Comparison of ENCODE assay signal across 8 mouse cellular contexts in the genomic region with DNA sequence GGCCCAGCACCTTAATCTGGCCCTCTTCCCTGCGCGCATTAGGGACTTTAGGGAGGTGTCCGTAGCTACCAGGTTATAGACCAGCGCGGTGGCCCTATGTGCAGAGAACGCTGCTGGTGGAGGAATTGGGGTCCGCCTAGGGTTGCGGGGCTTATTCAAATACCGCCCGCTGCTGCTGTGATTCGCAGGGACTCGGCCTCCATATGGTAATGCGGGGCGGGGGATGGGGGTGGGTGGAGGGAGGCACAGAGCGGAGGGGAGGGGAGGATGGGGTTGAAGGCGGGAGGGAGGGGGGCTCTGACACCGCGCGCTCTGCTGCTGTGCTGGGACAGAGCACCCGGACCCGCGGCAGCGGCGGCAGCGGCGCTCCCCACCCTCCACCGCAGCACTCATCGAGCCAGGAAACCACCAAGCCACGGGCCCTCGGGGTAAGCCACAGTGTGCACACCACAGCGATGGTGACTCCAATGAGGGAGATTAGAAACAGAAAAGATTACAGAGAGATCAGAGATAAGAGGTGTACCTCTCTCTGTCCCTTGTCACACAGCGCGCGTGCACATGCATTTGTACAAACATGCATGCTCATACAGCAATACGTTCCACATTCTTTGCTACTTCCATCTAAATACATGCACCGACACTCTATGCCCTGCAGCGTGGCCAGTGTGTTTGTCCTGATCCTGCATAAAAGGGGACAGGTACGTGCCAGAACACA.
DNase-seq lines count a peak whose midpoint lies in the region; ATAC-seq lines count a peak whose summit lies in the region.

No protein-coding gene starts in this region.

- no peak for DNase-seq in heart, adult 8-10 months (ENCODE audit: low spot score)
- peak; percentile 36 for DNase-seq in R1 (ENCODE audit: low read depth, low spot score)
- peak; percentile 48 for DNase-seq in limb, embryonic 11.5 days (ENCODE audit: low spot score)
- no peak for DNase-seq in c-Kit-positive CD71-positive TER-119-positive erythroid progenitor cells, embryonic 14.5 days (ENCODE audit: low spot score)
- DNase-seq in kidney, postnatal 10 days, result no peak

- peaks cover 67% of the 10 kb centered on the region for H3K27me3 ChIP-seq in heart, embryonic 12.5 days (replicated peaks)
- H3K27me3 ChIP-seq in forebrain, embryonic 13.5 days, result no peaks in the 10 kb centered on the region
- H3K27me3 ChIP-seq in limb, embryonic 11.5 days (ENCODE audit: control insufficient read depth, insufficient read depth, low read length), result peaks cover 62% of the 10 kb centered on the region
- H3K27me3 ChIP-seq in stomach, embryonic 16.5 days (ENCODE audit: control insufficient read depth, insufficient read depth, low read length), result peaks cover 86% of the 10 kb centered on the region

- WGBS in heart, embryonic 12.5 days, result 1% methylated on average over 36 of the region's 38 CpGs
- under 1% methylated on average over 33 of the region's 38 CpGs for WGBS in forebrain, embryonic 13.5 days
- WGBS in limb, embryonic 11.5 days, result under 1% methylated on average over 37 of the region's 38 CpGs
- 2% methylated on average over 38 of the region's 38 CpGs for WGBS in stomach, embryonic 16.5 days

- H3K36me3 ChIP-seq in heart, embryonic 12.5 days, result no peaks in the 10 kb centered on the region
- H3K36me3 ChIP-seq in forebrain, embryonic 13.5 days (ENCODE audit: poor library complexity, severe bottlenecking), result peaks cover 11% of the 10 kb centered on the region
- H3K36me3 ChIP-seq in limb, embryonic 11.5 days (ENCODE audit: control insufficient read depth, insufficient read depth, low read length), result no peaks in the 10 kb centered on the region
- H3K36me3 ChIP-seq in stomach, embryonic 16.5 days (ENCODE audit: control insufficient read depth, insufficient read depth, low read length), result no peaks in the 10 kb centered on the region

- H3K4me3 ChIP-seq in heart, embryonic 12.5 days, result peak overlapping the region; percentile 12
- H3K4me3 ChIP-seq in forebrain, embryonic 13.5 days, result peak overlapping the region; percentile 90
- peak overlapping the region; percentile 10; the same call in 1 of the 2 replicates for H3K4me3 ChIP-seq in limb, embryonic 11.5 days (ENCODE audit: low read depth, low read length)
- H3K4me3 ChIP-seq in stomach, embryonic 16.5 days (replicated peaks; ENCODE audit: low read length), result peak overlapping the region; percentile 10; the same call in 1 of the 2 replicates

- no peak overlapping the region for H3K9ac ChIP-seq in heart, embryonic 12.5 days
- H3K9ac ChIP-seq in forebrain, embryonic 13.5 days, result peak overlapping the region; percentile 100
- no peak overlapping the region for H3K9ac ChIP-seq in limb, embryonic 11.5 days (ENCODE audit: low read length)
- H3K9ac ChIP-seq in stomach, embryonic 16.5 days (ENCODE audit: low read length), result no peak overlapping the region

- H3K4me2 ChIP-seq in heart, embryonic 12.5 days, result peak overlapping the region; percentile 49
- peak overlapping the region; percentile 87 for H3K4me2 ChIP-seq in forebrain, embryonic 13.5 days
- peak overlapping the region; percentile 28 for H3K4me2 ChIP-seq in limb, embryonic 11.5 days (ENCODE audit: low read depth, severe bottlenecking)
- no peak overlapping the region for H3K4me2 ChIP-seq in stomach, embryonic 16.5 days (ENCODE audit: low read depth, low read length)

- no peaks in the 10 kb centered on the region; the same call in 1 of the 2 replicates for H3K9me3 ChIP-seq in heart, embryonic 12.5 days (replicated peaks)
- no peaks in the 10 kb centered on the region for H3K9me3 ChIP-seq in forebrain, embryonic 13.5 days (replicated peaks)
- no peaks in the 10 kb centered on the region for H3K9me3 ChIP-seq in limb, embryonic 11.5 days (ENCODE audit: control insufficient read depth, low read length)
- no peaks in the 10 kb centered on the region for H3K9me3 ChIP-seq in stomach, embryonic 16.5 days (replicated peaks; ENCODE audit: control insufficient read depth, low read length)

- H3K4me1 ChIP-seq in heart, embryonic 12.5 days (replicated peaks), result peaks cover 15% of the 10 kb centered on the region
- no peaks in the 10 kb centered on the region for H3K4me1 ChIP-seq in forebrain, embryonic 13.5 days
- 0 out of 2 replicates have a peak, but pooled peaks cover 5% of the 10 kb centered on the region for H3K4me1 ChIP-seq in limb, embryonic 11.5 days (ENCODE audit: control insufficient read depth, insufficient read depth, low read length)
- 0 out of 2 replicates have a peak, but pooled peaks cover 8% of the 10 kb centered on the region for H3K4me1 ChIP-seq in stomach, embryonic 16.5 days (ENCODE audit: control insufficient read depth, insufficient read depth, low read length)

- ATAC-seq in heart, embryonic 12.5 days (ENCODE audit: insufficient number of reproducible peaks, low FRiP score), result no peak
- ATAC-seq in forebrain, embryonic 13.5 days, result peak; percentile 67
- no peak for ATAC-seq in limb, embryonic 11.5 days (ENCODE audit: insufficient number of reproducible peaks, low FRiP score, low TSS enrichment, low read depth)
- ATAC-seq in stomach, embryonic 16.5 days (ENCODE audit: insufficient read depth, low FRiP score), result no peak

- H3K27ac ChIP-seq in heart, embryonic 12.5 days (ENCODE audit: poor library complexity, severe bottlenecking), result no peak overlapping the region
- peak overlapping the region; percentile 100 for H3K27ac ChIP-seq in forebrain, embryonic 13.5 days
- H3K27ac ChIP-seq in limb, embryonic 11.5 days (replicated peaks; ENCODE audit: low read depth, low read length), result no peak overlapping the region
- H3K27ac ChIP-seq in stomach, embryonic 16.5 days (ENCODE audit: low read length), result no peak overlapping the region

Comparison
In these comparisons a context has a peak if more than half of its experiments do, and no peak if none do; other contexts are left out.
1. H3K4me3 ChIP-seq: peak in every context shown above with its lines; median percentile 90 in forebrain, embryonic 13.5 days; 12 in heart, embryonic 12.5 days; 10 in limb, embryonic 11.5 days; 10 in stomach, embryonic 16.5 days.
2. DNase-seq: peak in R1 (single experiment) and limb, embryonic 11.5 days (single experiment); none in heart, adult 8-10 months (single experiment), c-Kit-positive CD71-positive TER-119-positive erythroid progenitor cells, embryonic 14.5 days (single experiment) and kidney, postnatal 10 days (single experiment).